Mouse (Mus musculus): Measurements from ENCODE around the gene Chrna9. TPM values are rescaled to one million over a fixed set of nuclear protein-coding genes. Genes with fewer than 3 reads are reported as not detected.
A peak's percentile ranks its signal among the peaks of the same experiment; 100 is the strongest.

The Chrna9 gene
- polyA plus RNA-seq (2014; fragmentation: Nextera tagmentation; extraction: Ambion mirVana) = 0.53 and 0.71 TPM in 2 replicates

DNA sequence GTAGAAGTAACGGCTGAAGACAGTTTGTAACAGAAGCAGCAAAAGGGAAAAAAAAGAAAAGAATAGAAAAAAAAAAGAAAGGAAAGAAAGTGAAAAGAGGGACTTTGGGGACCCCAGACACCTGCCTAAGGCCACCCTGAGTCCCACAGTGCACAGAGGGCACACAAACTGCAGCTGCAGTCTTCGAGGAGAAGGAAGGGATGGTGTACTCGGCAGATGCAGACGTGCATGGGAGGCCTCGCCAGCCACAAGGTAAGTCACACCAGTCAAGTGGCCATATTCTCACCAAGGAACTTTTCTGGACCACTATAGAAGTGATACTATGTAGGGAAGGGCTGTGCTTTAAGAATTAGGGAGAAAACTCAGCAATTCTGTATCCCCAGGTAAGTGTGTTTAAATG is at the start of gene Chrna9:
Gene Chrna9 (plus strand): TSS at position 139 of the 400 bp plus-strand sequence.
- H3K9ac ChIP-seq (ENCODE audit: low read depth, low read length) = no peak within 1 kb of the TSS
- H3K4me1 ChIP-seq (ENCODE audit: control insufficient read depth, insufficient read depth, low read length) = no peaks in the 10 kb centered on the region
- H3K27ac ChIP-seq (ENCODE audit: low read depth, low read length) = no peak within 1 kb of the TSS
- no peaks in the 10 kb centered on the region for H3K9me3 ChIP-seq (ENCODE audit: control insufficient read depth, low read length)
- H3K4me2 ChIP-seq (replicated peaks; ENCODE audit: low read depth, low read length) = no peak within 1 kb of the TSS
- H3K27me3 ChIP-seq (ENCODE audit: control insufficient read depth, insufficient read depth, low read length) = no peaks in the 10 kb centered on the region
- H3K4me3 ChIP-seq (ENCODE audit: low read length) = no peak within 1 kb of the TSS
- ATAC-seq (ENCODE audit: low FRiP score, low TSS enrichment) = no peak
- H3K36me3 ChIP-seq (ENCODE audit: control insufficient read depth, insufficient read depth, low read length) = no peaks in the 10 kb centered on the region
- 83% methylated on average over 5 of the region's 5 CpGs for WGBS

DNA sequence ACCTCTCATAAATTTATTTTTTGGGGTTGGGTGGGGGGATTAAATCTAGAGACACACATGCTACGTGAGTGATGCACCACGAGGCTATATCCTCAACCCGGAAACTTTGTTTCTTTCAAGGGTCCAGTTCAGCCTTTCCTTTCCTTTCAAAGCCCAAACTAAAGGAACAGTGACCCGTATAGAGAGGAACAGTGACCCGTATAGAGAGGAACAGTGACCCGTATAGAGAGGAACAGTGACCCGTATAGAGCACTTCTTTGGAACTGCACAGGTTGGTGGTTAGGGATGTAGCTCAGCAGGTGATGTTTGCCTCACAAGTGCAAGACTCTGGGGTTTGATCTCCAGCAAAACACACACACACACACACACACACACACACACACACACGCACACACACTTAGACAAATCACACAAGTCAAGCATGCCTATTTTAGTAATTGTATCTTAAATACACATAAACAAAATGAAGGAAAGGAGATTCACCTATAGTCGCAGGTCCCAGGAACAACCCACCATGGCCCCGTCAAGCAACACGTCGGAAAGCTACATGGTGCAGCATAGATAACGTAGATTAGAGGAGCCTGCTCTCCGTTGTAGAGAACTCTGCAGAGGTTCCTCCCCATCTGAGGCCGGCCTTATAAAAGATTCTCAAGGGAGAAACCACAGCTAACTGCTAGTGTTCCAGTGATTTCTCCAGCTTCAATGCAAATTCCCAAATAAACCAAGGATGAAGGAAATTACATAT is 48.9 kb upstream of the Chrna9 start:
- no peak overlapping the region for H3K9ac ChIP-seq (ENCODE audit: low read depth, low read length)
- H3K9me3 ChIP-seq (ENCODE audit: control insufficient read depth, low read length) = no peaks in the 10 kb centered on the region
- H3K27me3 ChIP-seq (ENCODE audit: control insufficient read depth, insufficient read depth, low read length) = no peaks in the 10 kb centered on the region
- 0 out of 2 replicates have a peak, but pooled peaks cover 4% of the 10 kb centered on the region for H3K4me1 ChIP-seq (ENCODE audit: control insufficient read depth, insufficient read depth, low read length)
- ATAC-seq (ENCODE audit: low FRiP score, low TSS enrichment) = 0 out of 2 replicates have a peak, but pooled peaks have one; percentile 70
- no peaks in the 10 kb centered on the region for H3K36me3 ChIP-seq (ENCODE audit: control insufficient read depth, insufficient read depth, low read length)
- H3K4me3 ChIP-seq (ENCODE audit: low read length) = no peak overlapping the region
- H3K27ac ChIP-seq (ENCODE audit: low read depth, low read length) = no peak overlapping the region
- H3K4me2 ChIP-seq (replicated peaks; ENCODE audit: low read depth, low read length) = no peak overlapping the region
- 51% methylated on average over 15 of the region's 15 CpGs for WGBS

DNA sequence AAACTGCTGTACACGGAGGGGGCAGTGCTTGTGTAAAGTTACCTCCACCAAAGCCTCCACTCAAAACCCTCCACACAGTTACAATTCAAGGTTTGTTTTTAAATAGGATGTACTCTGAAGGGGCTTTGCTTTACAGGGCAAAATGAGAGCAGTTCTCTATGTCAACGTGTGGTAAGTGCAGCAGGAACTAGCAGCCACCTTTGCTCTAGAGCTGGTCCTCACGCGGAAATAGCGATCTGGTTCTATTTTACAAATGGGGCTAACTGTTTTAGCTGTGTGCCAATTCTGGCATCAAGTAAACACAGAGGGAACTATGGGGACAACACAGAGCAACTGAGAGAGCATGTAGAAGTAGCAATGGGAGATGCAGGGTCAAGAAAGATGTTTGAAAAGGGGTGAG is 46.6 kb upstream of the Chrna9 start:
- Histone ChIP-seq H3K9me3 (ENCODE audit: control insufficient read depth, low read length) (no peaks in the 10 kb centered on the region), H3K9ac (ENCODE audit: low read depth, low read length) (no peak overlapping the region), H3K27me3 (ENCODE audit: control insufficient read depth, insufficient read depth, low read length) (no peaks in the 10 kb centered on the region), H3K4me1 (ENCODE audit: control insufficient read depth, insufficient read depth, low read length) (no peaks in the 10 kb centered on the region), H3K36me3 (ENCODE audit: control insufficient read depth, insufficient read depth, low read length) (no peaks in the 10 kb centered on the region), H3K27ac (ENCODE audit: low read depth, low read length) (no peak overlapping the region), H3K4me3 (ENCODE audit: low read length) (no peak overlapping the region), H3K4me2 (replicated peaks; ENCODE audit: low read depth, low read length) (no peak overlapping the region)
- 87% methylated on average over 5 of the region's 5 CpGs for WGBS
- no peak for ATAC-seq (ENCODE audit: low FRiP score, low TSS enrichment)

DNA sequence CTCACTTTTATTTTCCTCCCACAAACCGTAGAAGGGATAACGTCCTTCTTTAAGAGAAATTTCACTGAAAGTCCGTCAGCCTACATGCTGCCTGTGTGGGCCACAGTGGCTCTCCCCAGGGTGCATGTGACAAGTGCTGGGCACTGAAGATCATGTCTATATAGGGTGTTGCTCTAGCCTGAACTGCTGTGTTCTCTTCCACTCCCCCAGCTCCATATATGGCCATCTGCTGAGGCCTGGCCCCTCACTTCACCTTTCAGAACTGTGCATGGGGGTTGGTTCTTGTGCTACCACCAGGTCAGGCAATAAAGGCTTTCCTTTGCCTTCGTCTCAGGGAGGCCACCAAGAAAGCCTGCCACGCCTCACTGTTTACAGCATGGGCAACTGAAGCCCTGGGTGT is 45.7 kb upstream of the Chrna9 start:
- ATAC-seq (ENCODE audit: low FRiP score, low TSS enrichment) = no peak
- no peak overlapping the region for H3K9ac ChIP-seq (ENCODE audit: low read depth, low read length)
- no peak overlapping the region for H3K27ac ChIP-seq (ENCODE audit: low read depth, low read length)
- no peak overlapping the region for H3K4me2 ChIP-seq (replicated peaks; ENCODE audit: low read depth, low read length)
- no peaks in the 10 kb centered on the region for H3K27me3 ChIP-seq (ENCODE audit: control insufficient read depth, insufficient read depth, low read length)
- H3K9me3 ChIP-seq (ENCODE audit: control insufficient read depth, low read length) = no peaks in the 10 kb centered on the region
- H3K4me1 ChIP-seq (ENCODE audit: control insufficient read depth, insufficient read depth, low read length) = no peaks in the 10 kb centered on the region
- no peaks in the 10 kb centered on the region for H3K36me3 ChIP-seq (ENCODE audit: control insufficient read depth, insufficient read depth, low read length)
- 60% methylated on average over 5 of the region's 5 CpGs for WGBS
- H3K4me3 ChIP-seq (ENCODE audit: low read length) = no peak overlapping the region

DNA sequence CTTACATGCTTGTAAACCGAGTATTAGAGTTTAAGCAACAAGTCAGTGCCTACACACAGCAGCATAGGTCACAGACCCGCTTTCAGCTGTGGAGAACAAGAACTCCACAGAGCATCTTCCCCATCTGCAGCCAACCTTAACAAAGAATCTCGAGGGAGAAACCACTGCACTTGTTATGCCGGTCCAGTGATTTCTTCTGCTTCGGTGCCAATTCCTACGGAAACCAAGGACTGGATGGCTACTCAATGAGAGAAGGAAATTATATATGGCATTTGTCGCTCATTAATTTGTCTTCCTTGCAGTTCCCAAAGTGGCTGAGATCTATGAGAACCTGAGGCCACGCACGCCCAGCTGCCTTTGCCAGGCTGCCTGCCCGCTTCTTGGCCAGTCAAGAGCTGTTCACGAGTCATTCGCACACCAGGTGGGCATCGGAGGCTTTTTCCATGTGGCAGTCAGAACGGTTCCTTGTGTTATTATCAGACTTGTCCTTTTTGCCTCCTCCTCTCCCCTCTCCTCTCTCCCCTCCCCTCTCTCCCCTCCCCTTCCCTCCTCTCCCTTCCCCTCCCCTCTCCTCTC is 43.4 kb upstream of the Chrna9 start:
- no peaks in the 10 kb centered on the region for H3K27me3 ChIP-seq (ENCODE audit: control insufficient read depth, insufficient read depth, low read length)
- no peaks in the 10 kb centered on the region for H3K4me1 ChIP-seq (ENCODE audit: control insufficient read depth, insufficient read depth, low read length)
- H3K4me2 ChIP-seq (replicated peaks; ENCODE audit: low read depth, low read length) = no peak overlapping the region
- 75% methylated on average over 14 of the region's 14 CpGs for WGBS
- no peaks in the 10 kb centered on the region for H3K9me3 ChIP-seq (ENCODE audit: control insufficient read depth, low read length)
- H3K4me3 ChIP-seq (ENCODE audit: low read length) = no peak overlapping the region
- H3K36me3 ChIP-seq (ENCODE audit: control insufficient read depth, insufficient read depth, low read length) = no peaks in the 10 kb centered on the region
- no peak overlapping the region for H3K27ac ChIP-seq (ENCODE audit: low read depth, low read length)
- H3K9ac ChIP-seq (ENCODE audit: low read depth, low read length) = no peak overlapping the region
- ATAC-seq (ENCODE audit: low FRiP score, low TSS enrichment) = no peak

DNA sequence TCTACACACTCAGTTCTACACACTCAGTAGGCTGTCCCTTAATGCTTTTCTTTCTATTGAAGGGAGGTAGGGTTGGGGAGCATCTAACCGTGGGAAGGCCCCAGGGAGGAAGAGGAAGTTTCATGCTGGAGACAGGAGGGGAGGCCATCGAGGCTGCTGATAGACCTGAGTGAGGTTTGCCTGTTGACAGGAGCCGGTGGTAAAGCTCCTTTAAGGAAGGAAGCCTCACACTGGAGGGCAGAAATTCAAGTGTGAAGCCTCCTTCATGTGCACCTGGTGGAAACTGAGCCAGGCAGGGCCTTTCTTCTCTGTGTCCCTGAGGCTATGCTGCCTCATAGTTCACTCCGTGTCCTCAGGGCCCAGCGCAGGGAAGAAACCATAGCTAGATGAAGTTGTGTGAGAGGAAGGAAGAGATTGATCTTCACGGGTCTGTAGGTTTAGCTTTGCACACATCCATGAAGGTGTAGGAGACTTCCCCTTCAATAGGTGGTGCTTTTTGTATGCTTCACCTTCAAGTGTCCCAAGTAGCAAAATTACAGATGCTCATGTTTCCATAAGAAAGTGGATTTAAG is 39.5 kb upstream of the Chrna9 start:
- no peaks in the 10 kb centered on the region for H3K9me3 ChIP-seq (ENCODE audit: control insufficient read depth, low read length)
- no peaks in the 10 kb centered on the region for H3K36me3 ChIP-seq (ENCODE audit: control insufficient read depth, insufficient read depth, low read length)
- no peak overlapping the region for H3K9ac ChIP-seq (ENCODE audit: low read depth, low read length)
- WGBS = 69% methylated on average over 6 of the region's 6 CpGs
- ATAC-seq (ENCODE audit: low FRiP score, low TSS enrichment) = no peak
- no peaks in the 10 kb centered on the region for H3K4me1 ChIP-seq (ENCODE audit: control insufficient read depth, insufficient read depth, low read length)
- no peak overlapping the region for H3K4me2 ChIP-seq (replicated peaks; ENCODE audit: low read depth, low read length)
- H3K4me3 ChIP-seq (ENCODE audit: low read length) = no peak overlapping the region
- H3K27ac ChIP-seq (ENCODE audit: low read depth, low read length) = no peak overlapping the region
- H3K27me3 ChIP-seq (ENCODE audit: control insufficient read depth, insufficient read depth, low read length) = no peaks in the 10 kb centered on the region

DNA sequence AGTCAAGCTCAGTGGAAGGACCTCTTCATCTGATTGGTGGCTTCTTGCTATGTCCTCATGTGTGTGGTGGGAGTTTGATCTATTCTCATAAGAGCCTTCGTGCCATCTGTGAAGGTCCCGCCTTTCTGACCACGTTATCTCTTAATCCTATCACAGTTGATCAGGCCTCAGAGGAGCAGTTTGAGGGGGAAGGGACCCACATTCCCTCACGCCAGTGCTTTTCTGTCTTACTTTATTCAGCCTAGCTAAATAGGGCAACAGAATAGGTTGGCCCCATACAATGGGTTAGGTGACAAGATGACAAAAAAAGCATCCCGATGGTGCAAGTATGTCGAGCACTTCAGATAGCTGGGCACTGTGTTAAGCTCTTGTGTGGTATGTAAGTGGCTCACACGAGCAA is 39.0 kb upstream of the Chrna9 start:
- ATAC-seq (ENCODE audit: low FRiP score, low TSS enrichment) = no peak
- 0 out of 2 replicates have a peak, but pooled peaks cover 2% of the 10 kb centered on the region for H3K4me1 ChIP-seq (ENCODE audit: control insufficient read depth, insufficient read depth, low read length)
- no peak overlapping the region for H3K9ac ChIP-seq (ENCODE audit: low read depth, low read length)
- no peak overlapping the region for H3K27ac ChIP-seq (ENCODE audit: low read depth, low read length)
- H3K4me2 ChIP-seq (replicated peaks; ENCODE audit: low read depth, low read length) = no peak overlapping the region
- 84% methylated on average over 7 of the region's 7 CpGs for WGBS
- H3K36me3 ChIP-seq (ENCODE audit: control insufficient read depth, insufficient read depth, low read length) = no peaks in the 10 kb centered on the region
- H3K27me3 ChIP-seq (ENCODE audit: control insufficient read depth, insufficient read depth, low read length) = no peaks in the 10 kb centered on the region
- H3K9me3 ChIP-seq (ENCODE audit: control insufficient read depth, low read length) = no peaks in the 10 kb centered on the region
- H3K4me3 ChIP-seq (ENCODE audit: low read length) = no peak overlapping the region

DNA sequence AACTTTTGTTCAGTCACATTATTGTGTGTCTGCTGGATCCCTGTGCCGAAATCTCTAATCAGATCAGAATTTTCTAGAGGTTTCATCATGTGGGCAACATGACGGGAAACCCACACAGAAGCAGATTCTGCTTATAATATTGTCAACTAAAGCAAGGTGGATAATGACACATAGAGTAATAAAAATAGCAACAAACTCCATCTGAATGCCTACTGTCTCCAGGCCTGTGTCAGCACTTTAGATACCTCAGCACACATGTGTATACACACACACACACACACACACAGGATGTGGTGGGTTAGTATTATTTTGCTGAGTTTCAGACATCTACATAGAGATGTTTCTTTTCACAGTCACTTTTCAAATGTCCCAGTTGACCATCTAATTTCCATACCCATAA is 37.0 kb upstream of the Chrna9 start:
- no peak overlapping the region for H3K9ac ChIP-seq (ENCODE audit: low read depth, low read length)
- 0 out of 2 replicates have a peak, but pooled peaks cover 5% of the 10 kb centered on the region for H3K4me1 ChIP-seq (ENCODE audit: control insufficient read depth, insufficient read depth, low read length)
- H3K27me3 ChIP-seq (ENCODE audit: control insufficient read depth, insufficient read depth, low read length) = no peaks in the 10 kb centered on the region
- no peak for ATAC-seq (ENCODE audit: low FRiP score, low TSS enrichment)
- no peak overlapping the region for H3K27ac ChIP-seq (ENCODE audit: low read depth, low read length)
- no peak overlapping the region for H3K4me3 ChIP-seq (ENCODE audit: low read length)
- H3K9me3 ChIP-seq (ENCODE audit: control insufficient read depth, low read length) = peaks cover 1% of the 10 kb centered on the region; the same call in 1 of the 2 replicates
- 92% methylated on average over 2 of the region's 2 CpGs for WGBS
- H3K36me3 ChIP-seq (ENCODE audit: control insufficient read depth, insufficient read depth, low read length) = no peaks in the 10 kb centered on the region
- no peak overlapping the region for H3K4me2 ChIP-seq (replicated peaks; ENCODE audit: low read depth, low read length)

DNA sequence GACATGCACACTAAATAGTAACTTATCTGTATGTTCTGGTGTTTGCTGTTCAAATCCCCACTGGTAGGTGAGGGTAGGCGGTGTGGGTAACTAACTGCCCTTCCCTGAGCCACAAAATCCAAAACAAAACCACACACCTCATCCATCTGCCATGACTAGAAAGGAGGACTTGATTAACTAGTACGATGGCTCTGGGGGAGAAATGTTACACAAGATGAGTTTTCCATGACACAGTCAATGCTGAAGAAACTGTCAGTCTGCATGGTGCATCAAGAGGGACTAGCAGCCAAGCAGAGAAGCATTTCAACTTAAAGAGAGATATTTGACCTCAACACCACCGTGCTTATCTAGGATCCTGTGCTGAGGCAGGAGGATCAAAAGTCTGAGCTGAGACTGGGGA is 36.0 kb upstream of the Chrna9 start:
- Histone ChIP-seq H3K27ac (ENCODE audit: low read depth, low read length) (no peak overlapping the region), H3K36me3 (ENCODE audit: control insufficient read depth, insufficient read depth, low read length) (no peaks in the 10 kb centered on the region), H3K4me1 (ENCODE audit: control insufficient read depth, insufficient read depth, low read length) (0 out of 2 replicates have a peak, but pooled peaks cover 5% of the 10 kb centered on the region), H3K9me3 (ENCODE audit: control insufficient read depth, low read length) (peaks cover 11% of the 10 kb centered on the region), H3K4me3 (ENCODE audit: low read length) (no peak overlapping the region), H3K27me3 (ENCODE audit: control insufficient read depth, insufficient read depth, low read length) (no peaks in the 10 kb centered on the region), H3K9ac (ENCODE audit: low read depth, low read length) (no peak overlapping the region), H3K4me2 (replicated peaks; ENCODE audit: low read depth, low read length) (no peak overlapping the region)
- 70% methylated on average over 3 of the region's 3 CpGs for WGBS
- ATAC-seq (ENCODE audit: low FRiP score, low TSS enrichment) = no peak
